Mouse (Mus musculus) c-Kit-positive CD71-negative TER-119-negative erythroid progenitor cells, embryonic 14.5 days (primary cell): ENCODE data around the gene Cnnm4.
"Not testable (repeated sequence)": the region's sequence is repeated elsewhere in the genome, so short reads cannot be mapped to it uniquely, and the experiment has no call there.

ENCODE experiments used
- DNase-seq: peaks from one replicate; pipeline ENCODE4 v3.0.0-alpha.2; 2013; ENCODE audit warnings: low read depth

Cnnm4 gene

GRCm38 (mm10) chr1:36518259-36518658 is 46.8 kb downstream of the Cnnm4 start:
- no peak for DNase-seq

GRCm38 (mm10) chr1:36519626-36520025 is 48.2 kb downstream of the Cnnm4 start:
- DNase-seq: no peak

- DNase-seq: no peak
Observed at GRCm38 (mm10) chr1:36522210-36522609, 50.8 kb downstream of the Cnnm4 start.

DNA sequence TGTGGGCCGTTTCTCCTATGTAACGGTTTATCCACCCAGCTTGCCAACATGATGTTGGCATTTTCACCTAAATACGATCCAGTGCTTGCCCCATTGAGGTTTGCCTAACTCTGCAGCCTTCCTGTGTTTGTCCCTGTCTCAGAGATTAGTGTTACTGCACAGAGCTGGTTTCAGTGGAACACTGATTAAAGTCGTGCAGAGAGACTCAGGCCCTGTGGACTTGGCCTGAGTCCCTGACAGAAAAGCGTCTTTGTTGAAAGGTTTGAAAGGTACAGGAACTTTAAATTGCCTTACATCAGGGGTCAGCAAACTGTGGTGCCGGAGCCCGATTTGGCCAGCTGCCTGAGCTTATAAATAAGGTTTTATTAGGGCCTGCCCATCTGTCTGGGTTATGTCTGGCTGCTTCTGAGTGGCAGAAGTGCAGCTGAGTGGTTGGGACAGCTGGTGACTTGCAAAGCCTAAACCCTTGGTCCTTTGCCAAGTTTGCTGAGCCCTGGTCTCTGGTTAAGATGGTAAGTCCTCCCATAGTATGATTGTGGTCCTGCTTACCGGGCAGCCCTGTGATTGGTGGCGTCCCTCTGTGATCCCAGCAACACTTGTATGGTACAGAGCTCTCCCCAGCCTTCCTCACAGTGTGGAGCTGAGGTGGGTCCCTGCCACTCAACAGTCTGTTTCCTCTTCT is 52.1 kb downstream of the Cnnm4 start:
- no peak for DNase-seq

DNA sequence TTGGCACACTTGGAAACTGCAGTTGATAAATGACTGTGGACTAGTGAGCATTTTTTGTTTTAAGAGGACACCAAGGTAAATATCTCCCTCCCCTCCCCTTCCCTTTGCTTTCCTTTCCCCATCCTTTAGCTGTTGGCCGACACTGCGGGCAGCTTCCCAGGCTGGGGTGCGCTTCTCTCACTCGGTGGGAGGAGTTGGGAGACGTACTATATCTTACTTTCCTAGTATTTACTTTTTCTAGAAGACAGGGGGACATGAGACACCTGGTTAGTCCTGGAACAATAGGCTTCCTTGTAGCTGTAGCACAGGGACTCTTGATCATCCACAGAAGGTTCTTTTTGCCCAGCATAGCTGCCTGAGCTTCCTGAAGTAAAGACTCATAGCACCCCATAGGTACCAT is 52.6 kb downstream of the Cnnm4 start:
- DNase-seq: no peak

GRCm38 (mm10) chr1:36525774-36526173 is 54.4 kb downstream of the Cnnm4 start:
- no peak for DNase-seq

DNA sequence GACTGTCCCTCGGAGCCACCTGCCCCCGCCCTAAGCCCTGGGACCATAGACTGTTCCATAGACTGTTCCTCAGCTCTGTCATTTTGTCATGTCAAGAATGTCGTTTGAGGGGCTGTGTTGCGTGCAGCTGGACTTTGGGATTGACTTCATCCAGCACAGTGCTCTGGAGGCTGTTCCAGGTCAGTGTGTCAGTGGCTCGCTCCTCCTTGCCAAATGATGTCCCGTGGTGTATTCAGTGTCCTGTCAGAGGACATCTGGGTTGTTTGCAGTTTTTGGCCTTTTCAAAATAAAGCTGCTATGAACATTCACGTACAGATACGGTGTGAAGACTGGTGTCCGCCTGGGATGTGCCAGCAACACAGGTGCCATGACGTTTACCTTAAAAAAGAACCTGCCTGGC is 55.5 kb downstream of the Cnnm4 start:
- DNase-seq: no peak

DNA sequence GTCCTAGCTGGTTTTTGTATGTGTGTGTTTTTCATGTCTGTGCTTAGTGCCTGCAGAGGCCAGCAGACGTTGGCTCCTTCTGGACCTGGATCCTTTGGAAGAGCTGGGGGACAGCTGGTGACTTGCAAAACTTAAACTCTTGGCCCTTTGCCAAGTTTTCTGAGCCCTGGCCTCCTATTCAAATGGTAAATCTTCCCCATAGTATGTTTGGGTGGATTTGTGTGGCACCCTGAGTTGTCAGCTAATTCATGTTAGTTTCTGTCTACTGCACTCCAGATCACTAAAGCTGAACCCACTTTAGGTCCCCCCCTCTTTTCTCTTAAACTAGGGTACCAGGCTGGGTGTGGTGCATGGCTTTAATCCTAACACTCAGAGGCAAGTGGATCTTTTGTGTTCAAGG is 56.9 kb downstream of the Cnnm4 start:
- DNase-seq: no peak

DNA sequence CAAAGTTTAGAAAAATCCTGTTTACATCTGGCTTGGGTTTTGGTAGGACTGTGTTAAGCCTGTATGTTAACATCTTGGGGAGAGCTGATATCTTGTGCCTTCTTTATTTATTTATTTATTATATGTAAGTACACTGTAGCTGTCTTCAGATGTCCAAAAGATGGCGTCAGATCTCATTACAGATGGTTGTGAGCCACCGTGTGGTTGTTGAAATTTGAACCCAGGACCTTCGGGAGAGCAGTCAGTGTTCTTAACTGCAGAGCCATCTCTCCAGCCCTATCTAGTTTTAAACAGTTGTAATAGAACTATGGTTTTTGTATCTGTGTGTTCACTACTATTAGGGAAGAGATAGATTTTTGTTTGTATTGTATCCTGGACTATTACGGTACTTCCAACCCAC is 57.9 kb downstream of the Cnnm4 start:
- no peak for DNase-seq

DNA sequence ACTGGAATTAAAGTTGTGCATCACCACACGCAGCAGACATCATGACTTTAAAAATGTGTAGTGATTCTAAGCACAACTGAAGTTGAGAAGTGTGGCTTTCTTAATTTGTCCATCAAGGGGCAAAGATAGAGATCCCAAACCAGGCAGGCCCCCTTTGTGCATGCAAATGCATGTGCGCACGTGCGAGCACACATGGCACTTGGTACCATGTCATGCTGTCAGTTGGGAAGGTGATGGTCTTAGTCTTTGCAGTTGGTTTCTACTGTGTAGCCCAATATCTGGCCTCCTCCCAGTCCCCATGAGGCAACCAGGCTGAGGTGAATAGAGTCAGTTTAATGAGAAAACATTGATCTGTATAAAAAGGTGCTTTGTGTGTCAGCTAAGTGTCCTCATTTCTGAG is 58.5 kb downstream of the Cnnm4 start:
- DNase-seq: no peak

DNA sequence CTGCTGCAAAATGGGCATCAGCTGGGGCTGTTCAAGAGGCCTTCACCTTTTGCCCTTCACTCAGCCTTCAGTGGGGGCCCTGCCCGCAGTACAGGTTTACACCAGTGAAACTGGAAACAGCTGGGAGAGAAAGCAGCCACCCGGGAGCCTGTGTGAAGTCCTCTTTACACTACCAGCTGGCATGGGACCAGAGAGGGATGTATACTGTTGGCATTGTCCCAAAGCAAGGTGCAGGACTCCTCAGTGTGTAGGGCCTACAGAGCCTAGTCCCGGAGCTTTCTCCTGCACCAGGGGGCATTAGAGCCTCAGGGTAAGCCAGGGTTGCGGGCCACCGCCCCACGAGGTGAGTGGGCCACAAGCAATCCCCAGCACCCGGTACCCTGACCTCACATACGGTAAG is 59.1 kb downstream of the Cnnm4 start:
- DNase-seq: no peak

- DNase-seq: no peak
Observed at GRCm38 (mm10) chr1:36530962-36531361, 59.5 kb downstream of the Cnnm4 start.

DNA sequence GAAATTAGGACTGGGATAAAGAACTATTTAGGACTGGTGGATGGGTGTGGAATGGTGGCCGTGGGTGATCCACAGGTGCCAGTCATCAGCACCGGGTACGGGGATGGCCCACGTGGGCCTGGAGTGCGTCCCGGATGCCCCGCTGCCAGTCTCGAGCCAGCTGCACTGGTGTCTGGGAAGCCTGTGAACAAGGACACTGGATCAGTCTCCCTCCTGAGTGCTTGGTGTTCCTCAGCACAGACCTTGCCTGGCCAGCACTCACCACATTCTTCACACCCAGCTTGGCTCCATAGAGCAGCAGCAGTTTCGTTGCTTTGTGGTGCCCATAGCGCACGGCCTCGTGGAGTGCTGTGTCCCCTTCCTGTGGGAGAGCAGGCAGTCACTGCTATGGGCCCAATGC is 60.0 kb downstream of the Cnnm4 start:
- DNase-seq: no peak

GRCm38 (mm10) chr1:36533546-36533945 is 62.1 kb downstream of the Cnnm4 start:
- DNase-seq: no peak

- no peak for DNase-seq
Observed at GRCm38 (mm10) chr1:36534595-36535058, 63.2 kb downstream of the Cnnm4 start.

DNA sequence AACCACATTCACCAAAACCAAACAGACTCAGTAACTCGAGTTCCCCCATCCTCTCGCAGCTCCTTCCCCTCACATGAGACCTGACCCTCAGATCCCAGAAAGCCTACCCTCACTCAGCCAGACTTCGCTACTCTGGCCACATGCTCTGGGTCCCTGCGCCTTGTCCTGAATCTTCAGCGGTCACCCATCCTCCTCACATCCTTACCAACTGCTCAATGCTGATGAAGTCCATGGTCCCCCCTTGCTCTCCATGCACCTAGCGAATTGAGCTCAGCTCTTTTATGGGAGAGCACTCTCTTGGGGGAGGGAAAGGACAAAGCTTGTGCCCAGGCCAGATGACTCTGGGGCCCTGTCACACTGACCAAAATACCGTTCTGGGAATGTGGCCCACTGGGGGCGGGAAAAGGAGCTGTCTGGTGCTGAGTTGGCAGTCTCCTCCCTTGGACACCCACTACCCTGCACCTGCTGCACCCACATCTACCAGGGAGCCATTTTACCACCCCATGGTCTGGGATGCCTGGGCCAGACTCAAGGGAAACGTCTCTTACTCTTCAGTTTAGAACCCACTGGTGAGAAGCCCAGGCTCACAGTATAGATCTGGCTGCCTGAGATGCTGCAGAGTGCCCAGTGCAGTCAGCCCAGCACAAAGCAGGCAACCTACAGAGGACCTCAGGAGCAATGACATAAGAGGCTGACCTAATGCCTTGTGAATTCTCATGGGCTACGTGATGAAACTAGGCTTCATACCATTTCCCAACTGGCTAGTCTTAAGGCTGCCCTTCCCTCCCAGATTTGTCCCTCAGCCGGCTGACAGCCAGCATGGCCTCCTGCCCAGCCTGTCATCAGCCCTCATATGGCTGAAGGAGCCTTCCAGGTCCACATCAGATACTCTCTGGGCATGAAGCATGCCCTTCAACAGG is 64.3 kb downstream of the Cnnm4 start:
- DNase-seq: no peak

GRCm38 (mm10) chr1:36536397-36536728 is 64.9 kb downstream of the Cnnm4 start:
- no peak for DNase-seq

- not testable (repeated sequence) for DNase-seq
Observed at GRCm38 (mm10) chr1:36536783-36537182, 65.4 kb downstream of the Cnnm4 start, which contains the start of gene Ankrd23. Ankrd23 (minus strand) TSS chr1:36536883.

- DNase-seq: no peak
Observed at GRCm38 (mm10) chr1:36538727-36539126, 67.3 kb downstream of the Cnnm4 start.

- DNase-seq: no peak
Observed at GRCm38 (mm10) chr1:36539186-36539585, 67.8 kb downstream of the Cnnm4 start, which contains the start of gene Gm42417. Gm42417 (minus strand) TSS chr1:36539429.

DNA sequence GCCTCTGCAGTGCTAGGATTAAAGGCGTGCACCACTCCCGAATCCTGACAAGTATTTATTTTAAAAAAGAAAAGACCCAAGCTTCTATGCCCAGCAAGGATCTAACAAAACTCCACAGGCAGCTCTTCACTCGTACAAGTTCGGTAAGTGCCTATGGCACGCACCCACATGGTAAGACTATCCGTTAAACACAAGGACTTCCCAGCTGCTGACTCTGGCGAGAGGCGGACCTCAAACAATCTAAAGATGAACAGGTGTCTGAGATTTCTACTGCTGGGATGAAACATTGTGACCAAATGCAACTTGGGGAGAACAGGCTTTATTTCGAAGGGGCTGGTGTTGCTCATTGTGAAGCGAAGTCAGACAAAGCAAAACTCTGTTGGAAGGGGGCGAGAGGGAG is 68.7 kb downstream of the Cnnm4 start:
- no peak for DNase-seq

DNA sequence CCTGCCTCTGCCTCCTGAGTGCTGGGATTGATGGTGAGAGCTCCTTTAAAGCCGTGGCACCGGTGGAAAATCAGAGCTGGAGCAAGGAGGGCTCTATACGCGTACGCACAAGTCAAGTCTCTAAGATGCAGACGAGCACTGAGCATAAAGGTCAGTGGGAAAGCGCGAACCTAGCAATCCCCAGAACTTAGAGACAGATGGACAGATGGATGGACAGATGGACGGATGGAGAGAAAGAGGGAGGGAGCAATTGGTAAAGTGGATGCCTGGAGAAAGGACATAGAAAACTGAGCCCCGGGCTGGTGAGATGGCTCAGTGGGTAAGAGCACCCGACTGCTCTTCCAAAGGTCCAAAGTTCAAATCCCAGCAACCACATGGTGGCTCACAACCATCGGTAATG is 69.4 kb downstream of the Cnnm4 start:
- no peak for DNase-seq

GRCm38 (mm10) chr1:36541844-36542243 is 70.4 kb downstream of the Cnnm4 start:
- DNase-seq: no peak
